Comparison of ENCODE assay signal across 20 mouse cellular contexts in genomic region chr3:119890911-119891310, GRCm38 (mm10).
DNase-seq lines count a peak whose midpoint lies in the region; ATAC-seq and TF ChIP-seq lines count a peak whose summit lies in the region.
"Had no signal": no experiment of that assay in that cellular context is flagged by ENCODE, and none has a peak within 500 bp of the region (broad histone marks: within the 10 kb centered on the region; RNA-seq: fewer than 3 reads in every experiment).

No protein-coding gene starts in this region.

- no peak for TF ChIP-seq CTCF in lung, adult 2 months (IDR thresholded peaks at IDR 0.05; ENCODE audit: insufficient read depth, low read length)
- no peak for TF ChIP-seq CTCF in lung, postnatal 0 days (IDR thresholded peaks at IDR 0.05)
- no peak for TF ChIP-seq CTCF in stomach, postnatal 0 days (IDR thresholded peaks at IDR 0.05; ENCODE audit: low read depth)

- no peak for TF ChIP-seq POLR2A in lung, adult 2 months (IDR thresholded peaks at IDR 0.05; ENCODE audit: borderline replicate concordance, extremely low read depth, low read depth, low read length)

- H3K27ac ChIP-seq in lung, embryonic 15.5 days = no peak overlapping the region
- no peak overlapping the region for H3K27ac ChIP-seq in lung, postnatal 0 days (ENCODE audit: low read length)
- H3K27ac ChIP-seq in stomach, postnatal 0 days (replicated peaks) = no peak overlapping the region
- H3K27ac ChIP-seq: embryonic facial prominence, embryonic 13.5 days; heart, adult 2 months; hindbrain, embryonic 13.5 days; intestine, embryonic 15.5 days; limb, embryonic 13.5 days; liver, embryonic 14.5 days; neural tube, embryonic 12.5 days had no signal

- no peak overlapping the region for H3K9ac ChIP-seq in lung, embryonic 15.5 days
- H3K9ac ChIP-seq in lung, postnatal 0 days (replicated peaks; ENCODE audit: low read depth) = no peak overlapping the region
- no peak overlapping the region for H3K9ac ChIP-seq in stomach, postnatal 0 days (ENCODE audit: low read length)
- H3K9ac ChIP-seq: embryonic facial prominence, embryonic 13.5 days; hindbrain, embryonic 13.5 days; intestine, embryonic 15.5 days; limb, embryonic 13.5 days; liver, embryonic 14.5 days; neural tube, embryonic 12.5 days had no signal

- peaks cover 17% of the 10 kb centered on the region for H3K4me1 ChIP-seq in lung, embryonic 15.5 days
- H3K4me1 ChIP-seq in lung, adult 2 months (ENCODE audit: control insufficient read depth, insufficient read depth, low read length) = no peaks in the 10 kb centered on the region
- no peaks in the 10 kb centered on the region for H3K4me1 ChIP-seq in lung, postnatal 0 days (ENCODE audit: insufficient read depth, low read depth, low read length)
- no peaks in the 10 kb centered on the region for H3K4me1 ChIP-seq in stomach, postnatal 0 days (replicated peaks; ENCODE audit: control insufficient read depth, insufficient read depth)
- H3K4me1 ChIP-seq: intestine, embryonic 15.5 days had no signal

- no peaks in the 10 kb centered on the region for H3K36me3 ChIP-seq in lung, embryonic 15.5 days
- no peaks in the 10 kb centered on the region for H3K36me3 ChIP-seq in lung, postnatal 0 days (ENCODE audit: insufficient read depth, low read length)
- H3K36me3 ChIP-seq in stomach, postnatal 0 days (ENCODE audit: control insufficient read depth, insufficient read depth, low read length) = no peaks in the 10 kb centered on the region
- H3K36me3 ChIP-seq: embryonic facial prominence, embryonic 13.5 days; hindbrain, embryonic 13.5 days; intestine, embryonic 15.5 days; limb, embryonic 13.5 days; neural tube, embryonic 12.5 days had no signal

- no peak for DNase-seq in lung, adult 2 months
- DNase-seq in Muller cell, postnatal 12 days (ENCODE audit: inconsistent ontology term) = peak; percentile 85
- DNase-seq in lung, postnatal 0 days (ENCODE audit: low spot score) = peak; percentile 59
- DNase-seq in stomach, postnatal 0 days (ENCODE audit: low spot score) = no peak
- DNase-seq in embryo, embryonic 9.5 days (ENCODE audit: extremely low spot score) = no peak
- DNase-seq in thymus, postnatal 0 days (ENCODE audit: low spot score) = no peak
- DNase-seq: adrenal gland, postnatal 25 days; cerebellum, adult 2 months; gastrocnemius, postnatal 10 days; heart, adult 2 months; kidney, postnatal 10 days; right cerebral cortex, postnatal 25 days had no signal

- no peak overlapping the region for H3K4me3 ChIP-seq in lung, embryonic 15.5 days
- no peak overlapping the region for H3K4me3 ChIP-seq in lung, adult 2 months (replicated peaks; ENCODE audit: extremely low read depth, low read depth, low read length)
- no peak overlapping the region for H3K4me3 ChIP-seq in lung, postnatal 0 days (ENCODE audit: low read depth, low read length)
- no peak overlapping the region for H3K4me3 ChIP-seq in stomach, postnatal 0 days (ENCODE audit: low read depth, low read length)
- H3K4me3 ChIP-seq: embryonic facial prominence, embryonic 13.5 days; heart, adult 2 months; hindbrain, embryonic 13.5 days; intestine, embryonic 15.5 days; limb, embryonic 13.5 days; neural tube, embryonic 12.5 days had no signal

- peak; percentile 31; the same call in 1 of the 2 replicates for ATAC-seq in lung, embryonic 15.5 days (ENCODE audit: borderline replicate concordance, extremely low read depth, low FRiP score, low TSS enrichment)
- ATAC-seq in lung, postnatal 0 days = peak; percentile 72
- peak; percentile 35; the same call in 1 of the 2 replicates for ATAC-seq in stomach, postnatal 0 days (ENCODE audit: low FRiP score, low TSS enrichment)
- ATAC-seq: intestine, embryonic 15.5 days had no signal

- H3K27me3 ChIP-seq in lung, embryonic 15.5 days = no peaks in the 10 kb centered on the region
- no peaks in the 10 kb centered on the region for H3K27me3 ChIP-seq in lung, postnatal 0 days (replicated peaks; ENCODE audit: insufficient read depth, low read length)
- H3K27me3 ChIP-seq in stomach, postnatal 0 days (ENCODE audit: control insufficient read depth, insufficient read depth, low read length) = no peaks in the 10 kb centered on the region
- H3K27me3 ChIP-seq: CH12.LX; embryonic facial prominence, embryonic 13.5 days; hindbrain, embryonic 13.5 days; intestine, embryonic 15.5 days; limb, embryonic 13.5 days; neural tube, embryonic 12.5 days had no signal

- no peak for TF ChIP-seq EP300 in lung, postnatal 0 days (IDR thresholded peaks at IDR 0.05)
- TF ChIP-seq EP300 in stomach, postnatal 0 days (optimal IDR thresholded peaks at IDR 0.05) = no peak

- H3K9me3 ChIP-seq in lung, embryonic 15.5 days = no peaks in the 10 kb centered on the region
- H3K9me3 ChIP-seq in lung, postnatal 0 days (ENCODE audit: low read length) = no peaks in the 10 kb centered on the region
- H3K9me3 ChIP-seq in stomach, postnatal 0 days (ENCODE audit: control insufficient read depth, low read length) = no peaks in the 10 kb centered on the region
- H3K9me3 ChIP-seq: embryonic facial prominence, embryonic 13.5 days; hindbrain, embryonic 13.5 days; intestine, embryonic 15.5 days; limb, embryonic 13.5 days; neural tube, embryonic 12.5 days had no signal

- H3K4me2 ChIP-seq in lung, embryonic 15.5 days = no peak overlapping the region
- H3K4me2 ChIP-seq in lung, postnatal 0 days (replicated peaks; ENCODE audit: low read depth, low read length) = no peak overlapping the region
- no peak overlapping the region for H3K4me2 ChIP-seq in stomach, postnatal 0 days (replicated peaks; ENCODE audit: low read depth)
- H3K4me2 ChIP-seq: embryonic facial prominence, embryonic 13.5 days; hindbrain, embryonic 13.5 days; intestine, embryonic 15.5 days; limb, embryonic 13.5 days; neural tube, embryonic 12.5 days had no signal

- 25% methylated on average over 4 of the region's 4 CpGs for WGBS in lung, embryonic 15.5 days
- WGBS in lung, adult 2 months = 37% methylated on average over 4 of the region's 4 CpGs
- WGBS in lung, postnatal 0 days = 18% methylated on average over 4 of the region's 4 CpGs
- WGBS in stomach, postnatal 0 days = 17% methylated on average over 4 of the region's 4 CpGs

Comparison
In these comparisons a context has a peak if more than half of its experiments do, and no peak if none do; other contexts are left out.
1. DNase-seq: peak in Muller cell, postnatal 12 days (single experiment) and lung, postnatal 0 days (single experiment); none in lung, adult 2 months (single experiment), stomach, postnatal 0 days (single experiment), embryo, embryonic 9.5 days (single experiment) and thymus, postnatal 0 days (single experiment).
2. Peak in every context shown above with its lines, with median percentiles within 50 percentile points of each other: ATAC-seq.